Mouse (Mus musculus) testis, adult 2 months (tissue): ENCODE measurements around the gene Lrrc10. TPM values are rescaled to one million over a fixed set of nuclear protein-coding genes. Genes with fewer than 3 reads are reported as not detected.

ENCODE experiments used
- H3K27ac ChIP-seq: fragments of 200-500 bp; 2 replicates; pipeline ENCODE4 v1.5.1; 2012; ENCODE audit warnings: low read depth, low read length; ENCODE audit not compliant: control insufficient read depth, insufficient read depth
- H3K27me3 ChIP-seq: fragments of 200-500 bp; 2 replicates; pipeline ENCODE4 v1.6.1; 2012; ENCODE audit warnings: mild to moderate bottlenecking, low read length, moderate library complexity; ENCODE audit not compliant: control insufficient read depth, insufficient read depth
- H3K36me3 ChIP-seq: fragments of 200-500 bp; 2 replicates; pipeline ENCODE4 v1.6.1; 2012; ENCODE audit warnings: mild to moderate bottlenecking, low read length; ENCODE audit not compliant: control insufficient read depth, insufficient read depth
- H3K4me1 ChIP-seq: fragments of 200-500 bp; 2 replicates; pipeline ENCODE4 v1.6.1; 2012; ENCODE audit warnings: low read length; ENCODE audit not compliant: control insufficient read depth, insufficient read depth
- H3K4me3 ChIP-seq: fragments of 200-500 bp; 2 replicates; pipeline ENCODE4 v1.5.1; 2012; ENCODE audit warnings: low read depth, mild to moderate bottlenecking, low read length, moderate library complexity, mixed read lengths; ENCODE audit not compliant: control insufficient read depth
- CTCF ChIP-seq: fragments of 200-500 bp; IDR thresholded peaks from 2 replicates; pipeline ENCODE4 v1.5.1; 2012; ENCODE audit warnings: low read depth, mild to moderate bottlenecking, inconsistent platforms, low read length, moderate library complexity; ENCODE audit not compliant: control insufficient read depth, insufficient read depth, insufficient replicate concordance
- POLR2A ChIP-seq: fragments of 200-500 bp; IDR thresholded peaks from 2 replicates; pipeline ENCODE4 v1.6.1; 2012; ENCODE audit warnings: low read depth, mild to moderate bottlenecking, inconsistent platforms, low read length, moderate library complexity; ENCODE audit not compliant: control insufficient read depth
- polyA plus RNA-seq: library from polyadenylated mRNA; depleted of rRNA; stranded (reverse); fragments of >200 nt; gene quantifications from 2 replicates; pipeline ENCODE4 v1.2.3, GENCODE M21; 2012

Lrrc10 gene
- polyA plus RNA-seq, 1 experiment, result 0.06 TPM

GRCm38 (mm10) chr10:117072191-117072888 lies 27.2 kb downstream of the Lrrc10 start:
- H3K36me3 ChIP-seq, result no peaks in the 10 kb centered on the region; the same call in 1 of the 2 replicates
- no peak for TF ChIP-seq CTCF
- no peak for TF ChIP-seq POLR2A
- no peaks in the 10 kb centered on the region for H3K4me1 ChIP-seq
- H3K27me3 ChIP-seq, result no peaks in the 10 kb centered on the region
- H3K27ac ChIP-seq, result no peak overlapping the region
- no peak overlapping the region for H3K4me3 ChIP-seq

- H3K36me3 ChIP-seq, result no peaks in the 10 kb centered on the region; the same call in 1 of the 2 replicates
Measured at GRCm38 (mm10) chr10:117073176-117073575, 28.0 kb downstream of the Lrrc10 start.

GRCm38 (mm10) chr10:117078284-117078683 lies 33.1 kb downstream of the Lrrc10 start:
- TF ChIP-seq CTCF (peak; percentile 53; the same call in 1 of the 2 replicates), POLR2A (no peak)
- no peak overlapping the region for H3K4me3 ChIP-seq
- H3K27me3 ChIP-seq, result no peaks in the 10 kb centered on the region
- H3K27ac ChIP-seq, result no peak overlapping the region
- no peaks in the 10 kb centered on the region for H3K4me1 ChIP-seq
- H3K36me3 ChIP-seq, result no peaks in the 10 kb centered on the region; the same call in 1 of the 2 replicates

More at GRCm38 (mm10) chr10:117073176-117073575, 28.0 kb downstream of the Lrrc10 start:
- Histone ChIP-seq H3K27ac (no peak overlapping the region), H3K4me1 (no peaks in the 10 kb centered on the region), H3K4me3 (no peak overlapping the region), H3K27me3 (no peaks in the 10 kb centered on the region)
- TF ChIP-seq CTCF (no peak), POLR2A (no peak)

GRCm38 (mm10) chr10:117081326-117081725 lies 36.2 kb downstream of the Lrrc10 start:
- Histone ChIP-seq H3K27me3 (no peaks in the 10 kb centered on the region), H3K4me3 (no peak overlapping the region)

GRCm38 (mm10) chr10:117081914-117082359 lies 36.8 kb downstream of the Lrrc10 start:
- H3K4me3 ChIP-seq, result no peak overlapping the region
- TF ChIP-seq POLR2A (no peak), CTCF (no peak)
- no peak overlapping the region for H3K27ac ChIP-seq
- H3K4me1 ChIP-seq, result no peaks in the 10 kb centered on the region
- H3K36me3 ChIP-seq, result no peaks in the 10 kb centered on the region; the same call in 1 of the 2 replicates
- no peaks in the 10 kb centered on the region for H3K27me3 ChIP-seq

More at GRCm38 (mm10) chr10:117081326-117081725, 36.2 kb downstream of the Lrrc10 start:
- H3K4me1 ChIP-seq, result no peaks in the 10 kb centered on the region
- TF ChIP-seq CTCF (no peak), POLR2A (no peak)
- no peaks in the 10 kb centered on the region; the same call in 1 of the 2 replicates for H3K36me3 ChIP-seq
- no peak overlapping the region for H3K27ac ChIP-seq

GRCm38 (mm10) chr10:117089628-117090027 lies 44.5 kb downstream of the Lrrc10 start:
- H3K4me1 ChIP-seq, result no peaks in the 10 kb centered on the region; the same call in 1 of the 2 replicates
- no peaks in the 10 kb centered on the region for H3K27me3 ChIP-seq

GRCm38 (mm10) chr10:117094504-117095329 lies 49.6 kb downstream of the Lrrc10 start:
- Histone ChIP-seq H3K27me3 (no peaks in the 10 kb centered on the region), H3K4me3 (no peak overlapping the region), H3K36me3 (no peaks in the 10 kb centered on the region; the same call in 1 of the 2 replicates), H3K27ac (no peak overlapping the region), H3K4me1 (no peaks in the 10 kb centered on the region; the same call in 1 of the 2 replicates)
- TF ChIP-seq POLR2A (no peak), CTCF (no peak)

More at GRCm38 (mm10) chr10:117089628-117090027, 44.5 kb downstream of the Lrrc10 start:
- no peak overlapping the region for H3K4me3 ChIP-seq
- no peaks in the 10 kb centered on the region; the same call in 1 of the 2 replicates for H3K36me3 ChIP-seq
- no peak for TF ChIP-seq POLR2A
- TF ChIP-seq CTCF, result no peak
- H3K27ac ChIP-seq, result no peak overlapping the region
